Mouse (Mus musculus) cerebral cortex, adult 2 months (tissue): ENCODE measurements around the gene Rbm24.

Source experiments
- whole genome bisulfite sequencing: fragments of 180-500 bp; shearing (Covaris S2); methylation state at CpG from one replicate; pipeline ENCODE4 v1.1.7; 2018; 5-methylcytosine and 5-hydroxymethylcytosine counted together

Rbm24 gene

GRCm38 (mm10) chr13:46438960-46439359, 20.7 kb downstream of the Rbm24 start:
- 63% methylated on average over 6 of the region's 6 CpGs for WGBS

DNA sequence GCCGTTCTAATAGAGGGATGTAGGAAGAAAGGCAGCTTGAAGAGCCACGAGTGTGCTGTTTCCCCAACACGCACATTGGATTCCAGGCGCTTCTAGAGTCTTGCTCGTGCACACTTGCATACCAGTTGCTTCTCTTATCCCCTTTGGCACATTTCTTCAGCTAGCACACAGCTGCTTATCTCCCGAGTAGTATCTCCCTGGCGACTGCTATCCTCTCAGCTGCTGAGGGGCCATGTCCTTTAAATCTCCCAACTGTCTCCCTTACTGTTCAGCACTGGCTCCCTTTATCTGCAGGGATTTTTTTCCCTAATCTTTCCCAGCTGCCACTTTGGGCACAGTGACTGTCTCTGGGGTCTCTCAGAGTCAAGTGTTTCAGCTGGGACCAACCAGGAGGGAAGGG, 25.8 kb downstream of the Rbm24 start:
- WGBS: 81% methylated on average over 7 of the region's 7 CpGs

DNA sequence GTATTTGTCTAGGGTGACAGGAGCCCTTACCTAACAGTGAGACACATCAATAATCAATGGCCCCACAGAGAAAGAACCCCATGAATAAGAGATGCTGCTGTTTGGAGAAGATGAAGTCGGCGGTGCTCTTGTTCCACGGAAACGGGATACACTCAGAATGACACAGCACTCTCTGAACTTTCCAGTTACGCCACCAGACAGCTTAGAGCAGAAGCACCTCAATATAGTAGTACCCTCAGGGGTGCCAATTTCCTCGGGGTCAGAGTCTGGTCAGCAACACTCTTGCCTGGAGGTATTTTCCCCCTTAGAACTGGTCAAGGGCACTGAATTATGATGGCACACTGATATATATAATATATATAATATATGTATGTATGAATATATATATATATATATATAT, 27.8 kb downstream of the Rbm24 start:
- WGBS: 85% methylated on average over 6 of the region's 6 CpGs

DNA sequence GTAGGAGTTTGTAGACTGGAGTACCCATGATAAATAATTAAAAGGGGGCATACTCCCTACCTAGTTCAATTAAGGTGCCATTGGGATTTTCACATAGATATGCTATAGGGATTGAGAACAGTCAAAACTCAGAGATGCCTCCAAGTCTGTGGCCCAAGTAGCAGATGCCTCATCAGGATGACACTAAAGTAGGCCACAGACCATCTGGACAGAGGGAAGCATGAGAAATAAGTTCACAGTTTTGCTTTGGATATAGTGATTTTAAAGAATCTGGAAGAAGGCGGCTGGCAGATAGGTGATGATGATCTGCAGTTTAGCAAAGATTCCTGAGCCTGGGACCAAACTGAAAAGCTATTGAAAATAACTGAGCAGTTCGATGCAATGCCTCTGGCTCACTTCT, 30.0 kb downstream of the Rbm24 start:
- 77% methylated on average over 2 of the region's 2 CpGs for WGBS

DNA sequence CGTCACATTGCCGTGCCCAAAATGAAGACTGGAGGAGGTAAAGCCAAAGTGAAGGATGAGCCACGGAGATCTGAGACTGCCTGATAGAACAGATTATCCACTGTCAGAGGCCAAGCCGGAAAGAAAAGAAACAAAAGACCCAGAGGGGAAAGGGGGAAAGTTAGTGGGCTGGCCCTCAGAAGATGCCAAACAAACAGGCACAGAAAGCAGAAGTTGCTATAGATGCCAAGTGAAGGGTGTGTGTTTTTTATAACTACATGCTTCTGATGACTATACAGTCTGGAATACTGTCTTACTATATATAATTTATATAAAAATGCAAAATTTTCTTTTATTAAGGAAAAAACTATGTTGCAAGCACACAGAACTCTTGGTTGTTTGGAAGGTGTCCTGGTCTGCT, 31.7 kb downstream of the Rbm24 start:
- WGBS: 76% methylated on average over 4 of the region's 4 CpGs

DNA sequence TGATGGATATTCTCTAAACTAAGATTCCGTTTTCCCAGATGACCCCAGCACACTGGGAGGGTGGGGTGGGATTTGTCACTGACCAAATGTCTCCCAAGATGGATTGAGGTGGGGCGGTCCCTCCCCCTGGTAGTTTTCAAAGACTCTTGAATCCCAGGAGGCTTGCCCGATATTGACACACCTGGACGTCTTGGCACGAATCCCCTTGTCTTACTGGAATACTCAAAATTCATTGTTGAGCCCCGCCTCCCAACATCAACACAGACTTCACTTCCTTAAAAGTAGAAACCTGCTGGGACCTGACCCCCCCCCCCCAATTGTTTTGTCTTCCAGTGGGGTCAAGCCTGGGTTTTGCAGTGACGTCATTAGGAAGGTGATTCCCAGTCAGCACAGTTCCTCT, 32.4 kb downstream of the Rbm24 start:
- WGBS: 81% methylated on average over 7 of the region's 7 CpGs

- 54% methylated on average over 3 of the region's 3 CpGs for WGBS
These were observed 33.3 kb downstream of the Rbm24 start for GRCm38 (mm10) chr13:46451548-46451947.

- WGBS: 84% methylated on average over 10 of the region's 10 CpGs
These were observed 41.3 kb downstream of the Rbm24 start for GRCm38 (mm10) chr13:46459546-46459945.

- WGBS: 60% methylated on average over 4 of the region's 4 CpGs
These were observed 44.0 kb downstream of the Rbm24 start for GRCm38 (mm10) chr13:46462280-46462679.

GRCm38 (mm10) chr13:46463764-46464163, 45.5 kb downstream of the Rbm24 start:
- WGBS: 47% methylated on average over 3 of the region's 3 CpGs

- WGBS: 76% methylated on average over 8 of the region's 8 CpGs
These were observed 50.0 kb downstream of the Rbm24 start for GRCm38 (mm10) chr13:46468251-46468650.

DNA sequence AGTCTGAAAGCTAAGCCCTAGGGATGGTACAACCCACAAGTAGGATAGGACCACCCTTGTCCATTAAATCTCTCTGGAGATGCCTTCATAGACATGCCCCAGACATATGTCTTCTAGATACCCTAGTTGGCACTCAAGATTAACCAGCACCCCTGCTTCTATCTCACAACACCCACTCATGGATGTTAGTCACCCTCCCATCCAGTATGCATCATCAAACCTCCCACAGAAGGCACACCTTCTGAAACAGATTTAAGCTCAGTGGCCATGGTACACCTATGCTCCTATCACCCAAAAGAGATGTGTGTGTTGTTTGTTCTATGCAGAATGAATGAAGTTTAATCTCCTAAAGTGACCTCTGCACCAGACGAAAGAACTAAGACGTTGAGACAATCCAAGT, 51.3 kb downstream of the Rbm24 start:
- 79% methylated on average over 2 of the region's 2 CpGs for WGBS
